Mouse (Mus musculus): ENCODE results near the gene Crebzf. TPM values are rescaled to one million over a fixed set of nuclear protein-coding genes. Genes with fewer than 3 reads are reported as not detected.

Crebzf gene
- total and polyA plus RNA-seq, 3 experiments: 51.8 to 102 (median 74.0) TPM

DNA sequence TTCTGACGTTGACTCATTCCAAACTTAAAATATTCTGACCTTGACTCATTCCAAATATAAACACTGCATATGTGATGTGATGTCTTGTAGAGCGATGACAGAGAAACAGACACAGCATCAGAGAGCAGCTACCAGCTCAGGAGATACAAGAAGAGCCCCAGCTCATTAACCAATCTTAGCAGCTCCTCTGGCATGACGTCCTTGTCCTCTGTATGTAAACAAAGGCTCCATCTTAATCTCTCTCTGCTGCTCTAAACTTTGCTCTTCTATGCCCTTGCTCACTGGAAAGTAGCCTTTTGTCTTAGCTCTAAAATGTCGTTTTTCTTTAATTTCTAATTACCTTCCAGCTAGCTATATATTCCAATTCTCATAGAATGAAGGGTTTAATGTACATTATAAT, 47.5 kb upstream of the Crebzf start:
- Histone ChIP-seq H3K79me2 (replicated peaks; ENCODE audit: control insufficient read depth, extremely low read depth, insufficient read depth, poor library complexity, severe bottlenecking) (no peaks in the 10 kb centered on the region), H3K4me3 (replicated peaks in 1 of 3; ENCODE audit: low read depth in 2 of 3, low read length in 2 of 3, poor library complexity in 1 of 3) (no peak overlapping the region), H3K9me3 (replicated peaks; ENCODE audit: low read length) (no peaks in the 10 kb centered on the region), H3K4me1 (ENCODE audit: control insufficient read depth in 1 of 2, insufficient read depth in 2 of 2) (no peaks in the 10 kb centered on the region; a peak in 1 of 4 replicates), H3K4me2 (ENCODE audit: insufficient read depth, low read depth, poor library complexity, severe bottlenecking) (no peak overlapping the region; the same call in 1 of the 2 replicates), H3K9ac (ENCODE audit: insufficient read depth, low read depth) (no peak overlapping the region), H3K27ac (ENCODE audit: insufficient read depth, low read depth) (no peak overlapping the region), H3K36me3 (replicated peaks in 1 of 2; ENCODE audit: control insufficient read depth in 1 of 2, insufficient read depth in 1 of 2, low read length in 1 of 2) (no peaks in the 10 kb centered on the region), H3K27me3 (replicated peaks) (no peaks in the 10 kb centered on the region)
- TF ChIP-seq BHLHE40 (IDR thresholded peaks at IDR 0.05; ENCODE audit: low read depth, low read length): no peak
- no peak for TF ChIP-seq MAFK (IDR thresholded peaks at IDR 0.05; ENCODE audit: insufficient replicate concordance, low read length)
- TF ChIP-seq POLR2AphosphoS2 (IDR thresholded peaks at IDR 0.05; ENCODE audit: low read depth, low read length): no peak
- no peak for TF ChIP-seq USF1 (IDR thresholded peaks at IDR 0.05; ENCODE audit: low read depth, low read length)
- TF ChIP-seq POLR2A (IDR thresholded peaks at IDR 0.05; ENCODE audit: low read depth, low read length): no peak
- no peak for TF ChIP-seq CHD2 (IDR thresholded peaks at IDR 0.05; ENCODE audit: low read length)
- TF ChIP-seq ZKSCAN1 (IDR thresholded peaks at IDR 0.05; ENCODE audit: borderline replicate concordance, low read depth, low read length): no peak
- TF ChIP-seq SIN3A (IDR thresholded peaks at IDR 0.05; ENCODE audit: low read length): no peak
- no peak for TF ChIP-seq JUND (conservative IDR thresholded peaks at IDR 0.05; ENCODE audit: low read depth, low read length)
- dilution Hi-C loops (cut with MboI; ENCODE audit: extremely low pct_ligation_motif_present, extremely low pct_unique_long_range_greater_than_20kb, low sequenced_read_pairs): no loop called here
- in situ Hi-C loops (cut with MboI; ENCODE audit: low pct_ligation_motif_present, low pct_unique_long_range_greater_than_20kb, low sequenced_read_pairs): no loop called here
- no peak for DNase-seq (ENCODE audit: extremely low read depth)

DNA sequence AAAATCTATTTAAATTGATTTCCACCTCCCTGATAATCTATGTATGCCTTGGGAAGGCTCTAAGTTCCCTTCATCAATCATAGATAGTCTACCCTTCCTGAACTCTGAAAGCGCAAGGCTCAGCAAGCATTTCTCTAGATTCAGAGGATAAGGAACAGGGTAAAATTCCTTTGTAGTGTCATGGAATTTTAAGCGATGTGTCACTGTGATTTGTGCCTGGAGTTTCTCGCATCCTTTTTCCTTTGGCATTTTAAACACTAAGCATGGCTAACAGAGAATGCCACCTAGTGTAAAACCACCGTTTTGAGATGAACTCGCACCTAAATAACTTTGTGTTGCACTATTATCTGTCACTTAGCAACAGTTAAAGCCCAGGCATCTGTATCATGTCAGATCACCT, 46.6 kb upstream of the Crebzf start:
- H3K9ac ChIP-seq (ENCODE audit: insufficient read depth, low read depth): no peak overlapping the region
- dilution Hi-C loops (cut with MboI; ENCODE audit: extremely low pct_ligation_motif_present, extremely low pct_unique_long_range_greater_than_20kb, low sequenced_read_pairs): no loop called here
- no peaks in the 10 kb centered on the region for H3K27me3 ChIP-seq (replicated peaks)
- no peak overlapping the region for H3K27ac ChIP-seq (ENCODE audit: insufficient read depth, low read depth)
- TF ChIP-seq MAFK (IDR thresholded peaks at IDR 0.05; ENCODE audit: insufficient replicate concordance, low read length): no peak
- TF ChIP-seq ZMIZ1 (IDR thresholded peaks at IDR 0.05; ENCODE audit: low read depth, low read length): no peak
- TF ChIP-seq SMC3 (IDR thresholded peaks at IDR 0.05; ENCODE audit: low read depth, low read length): no peak
- no peak for TF ChIP-seq MAX (IDR thresholded peaks at IDR 0.05; ENCODE audit: low read length)
- no peak for TF ChIP-seq HCFC1 (IDR thresholded peaks at IDR 0.05; ENCODE audit: low read depth, low read length)
- TF ChIP-seq CTCF (conservative IDR thresholded peaks at IDR 0.05 in 1 of 2, IDR thresholded peaks at IDR 0.05 in 1 of 2; ENCODE audit: low read depth in 2 of 2, low read length in 2 of 2): no peak
- TF ChIP-seq MEF2A (IDR thresholded peaks at IDR 0.05; ENCODE audit: borderline replicate concordance, low read depth, low read length): no peak
- no peak for TF ChIP-seq RCOR1 (conservative IDR thresholded peaks at IDR 0.05; ENCODE audit: low read depth, low read length)
- no peak for TF ChIP-seq TBP (conservative IDR thresholded peaks at IDR 0.05; ENCODE audit: low read depth, low read length)
- no peak for TF ChIP-seq TCF12 (IDR thresholded peaks at IDR 0.05; ENCODE audit: low read depth, low read length)
- no peak for TF ChIP-seq BHLHE40 (IDR thresholded peaks at IDR 0.05; ENCODE audit: low read depth, low read length)
- no peak for TF ChIP-seq SIN3A (IDR thresholded peaks at IDR 0.05; ENCODE audit: low read length)
- TF ChIP-seq EP300 (IDR thresholded peaks at IDR 0.05; ENCODE audit: low read length): no peak
- no peak for TF ChIP-seq ETS1 (conservative IDR thresholded peaks at IDR 0.05; ENCODE audit: low read depth, low read length)
- no peak for DNase-seq (ENCODE audit: extremely low read depth)
- H3K36me3 ChIP-seq (replicated peaks in 1 of 2; ENCODE audit: control insufficient read depth in 1 of 2, insufficient read depth in 1 of 2, low read length in 1 of 2): no peaks in the 10 kb centered on the region
- no peaks in the 10 kb centered on the region for H3K79me2 ChIP-seq (replicated peaks; ENCODE audit: control insufficient read depth, extremely low read depth, insufficient read depth, poor library complexity, severe bottlenecking)
- H3K4me3 ChIP-seq (replicated peaks in 1 of 3; ENCODE audit: low read depth in 2 of 3, low read length in 2 of 3, poor library complexity in 1 of 3): peak overlapping the region in 1 of 3 experiments; percentile 1
- peak overlapping the region; percentile 71 for H3K4me2 ChIP-seq (ENCODE audit: insufficient read depth, low read depth, poor library complexity, severe bottlenecking)
- H3K9me3 ChIP-seq (replicated peaks; ENCODE audit: low read length): no peaks in the 10 kb centered on the region
- H3K4me1 ChIP-seq (ENCODE audit: control insufficient read depth in 1 of 2, insufficient read depth in 2 of 2): no peaks in the 10 kb centered on the region; a peak in 1 of 4 replicates
- in situ Hi-C loops (cut with MboI; ENCODE audit: low pct_ligation_motif_present, low pct_unique_long_range_greater_than_20kb, low sequenced_read_pairs): no loop called here
